Mouse (Mus musculus) hindbrain, postnatal 0 days (tissue): ENCODE measurements around the gene Hist1h2bh. TPM values are rescaled to one million over a fixed set of nuclear protein-coding genes. Genes with fewer than 3 reads are reported as not detected.
"Not testable (repeated sequence)": the region's sequence is repeated elsewhere in the genome, so short reads cannot be mapped to it uniquely, and the experiment has no call there.

Source experiments
- ATAC-seq: fragments of 200-750 bp; cut with Nextera tagmentation; 2 replicates; pipeline ENCODE4 v1.8.0; 2017; ENCODE audit warnings: mild to moderate bottlenecking, moderate TSS enrichment, moderate library complexity
- DNase-seq: peaks from one replicate; pipeline ENCODE4 v3.0.0-alpha.2; 2015; ENCODE audit warnings: low spot score
- H3K27ac ChIP-seq: fragments of 300-500 bp; sonication (generic); 2 replicates; pipeline ENCODE4 v1.5.1; 2014; ENCODE audit warnings: mild to moderate bottlenecking
- H3K27me3 ChIP-seq: fragments of 300-500 bp; sonication (generic); 2 replicates; pipeline ENCODE4 v1.6.1; 2014; ENCODE audit warnings: low read length, mixed read lengths; ENCODE audit not compliant: insufficient read depth
- H3K36me3 ChIP-seq: fragments of 300-500 bp; sonication (generic); 2 replicates; pipeline ENCODE4 v1.6.1; 2014; ENCODE audit warnings: low read length, mixed read lengths; ENCODE audit not compliant: insufficient read depth
- H3K4me1 ChIP-seq: fragments of 300-500 bp; sonication (generic); 2 replicates; pipeline ENCODE4 v1.6.1; 2014; ENCODE audit warnings: antibody characterized with exemption, low read length, mixed read lengths; ENCODE audit not compliant: insufficient read depth
- H3K4me2 ChIP-seq: fragments of 300-500 bp; sonication (generic); 2 replicates; pipeline ENCODE4 v1.6.1; 2014; ENCODE audit warnings: low read depth, mild to moderate bottlenecking, low read length, moderate library complexity, mixed read lengths
- H3K4me3 ChIP-seq: fragments of 300-500 bp; sonication (generic); 2 replicates; pipeline ENCODE4 v1.5.1; 2014; ENCODE audit warnings: low read length
- H3K9ac ChIP-seq: fragments of 300-500 bp; sonication (generic); replicated peaks from 2 replicates; pipeline ENCODE4 v1.6.1; 2014; ENCODE audit warnings: mild to moderate bottlenecking, low read length, moderate library complexity, mixed read lengths
- H3K9me3 ChIP-seq: fragments of 300-500 bp; sonication (generic); 2 replicates; pipeline ENCODE4 v1.6.1; 2016; ENCODE audit warnings: low read length, mixed read lengths
- CTCF ChIP-seq: IDR thresholded peaks from 2 replicates; pipeline ENCODE4 v1.5.1; 2016; ENCODE audit warnings: antibody characterized with exemption, control low read depth, low read depth
- WGBS: fragments of 180-500 bp; shearing (Covaris S2); extraction: QIAGEN DNeasy Blood & Tissue Kit; methylation state at CpG from one replicate; pipeline ENCODE4 v1.1.7; 2014; 5-methylcytosine and 5-hydroxymethylcytosine counted together
- polyA plus RNA-seq: library from polyadenylated mRNA; unstranded; fragments of >200 nt; fragmentation: Nextera tagmentation; extraction: Ambion mirVana; gene quantifications from 2 replicates; pipeline ENCODE4 v1.2.1, GENCODE M21; 2015
- total RNA-seq: library from RNA; depleted of rRNA; stranded (reverse); fragments of >200 nt; gene quantifications from 2 replicates; pipeline ENCODE4 v1.2.3, GENCODE M21; 2014

The Hist1h2bh gene
- total and polyA plus RNA-seq, 2 experiments from 2014 or later, result 0.13 to 65.9 TPM

- ATAC-seq, H3K4me2 ChIP-seq: not testable (repeated sequence)
- 10% methylated on average over 2 of the region's 2 CpGs for WGBS
These were observed 17.5 kb upstream of the Hist1h2bh start for GRCm38 (mm10) chr13:23560699-23561098.

DNA sequence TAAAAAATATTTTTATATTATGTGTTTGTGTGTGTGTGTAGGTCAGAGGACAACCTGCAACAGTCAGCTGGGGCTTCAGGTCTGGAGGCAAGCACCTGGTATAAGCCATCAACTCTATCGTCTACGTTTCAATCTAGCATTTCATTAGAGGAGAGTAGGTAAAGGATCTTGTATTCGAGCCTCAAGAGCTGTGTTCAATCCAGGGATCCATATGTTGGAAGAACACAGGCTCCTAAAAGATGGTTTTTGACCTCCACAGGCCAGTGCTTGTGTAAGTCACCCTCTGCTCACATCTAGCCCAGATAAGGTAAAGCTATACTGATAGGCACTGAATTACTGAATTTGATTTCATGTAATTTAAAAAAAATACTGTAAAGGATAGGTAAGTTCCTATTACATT is 13.7 kb upstream of the Hist1h2bh start:
- H3K4me2 ChIP-seq, result peak overlapping the region; percentile 81
- no peak overlapping the region for H3K9ac ChIP-seq
- no peak for DNase-seq
- H3K27me3 ChIP-seq, result no peaks in the 10 kb centered on the region
- ATAC-seq, result no peak
- no peak overlapping the region for H3K27ac ChIP-seq
- no peaks in the 10 kb centered on the region for H3K9me3 ChIP-seq
- no peak for TF ChIP-seq CTCF
- H3K4me1 ChIP-seq, result peaks cover 7% of the 10 kb centered on the region
- WGBS, result 72% methylated on average over 3 of the region's 3 CpGs
- H3K4me3 ChIP-seq, result no peak overlapping the region
- no peaks in the 10 kb centered on the region for H3K36me3 ChIP-seq

More at GRCm38 (mm10) chr13:23560699-23561098, 17.5 kb upstream of the Hist1h2bh start:
- H3K4me3 ChIP-seq, H3K27me3 ChIP-seq, DNase-seq, H3K9me3 ChIP-seq, H3K9ac ChIP-seq, H3K4me1 ChIP-seq, H3K36me3 ChIP-seq, H3K27ac ChIP-seq: not testable (repeated sequence)

GRCm38 (mm10) chr13:23555839-23556416 is 12.7 kb upstream of the Hist1h2bh start:
- Histone ChIP-seq H3K9me3 (no peaks in the 10 kb centered on the region), H3K36me3 (no peaks in the 10 kb centered on the region), H3K27me3 (no peaks in the 10 kb centered on the region), H3K4me1 (peaks cover 7% of the 10 kb centered on the region), H3K27ac (peak overlapping the region; percentile 76), H3K9ac (peak overlapping the region; percentile 35), H3K4me2 (peak overlapping the region; percentile 81), H3K4me3 (peak overlapping the region; percentile 47)
- peak; percentile 94 for DNase-seq
- under 1% methylated on average over 18 of the region's 18 CpGs for WGBS
- ATAC-seq, result peak; percentile 77
- no peak for TF ChIP-seq CTCF

GRCm38 (mm10) chr13:23554925-23555838 is 12.0 kb upstream of the Hist1h2bh start:
- peak; percentile 83 for DNase-seq
- no peaks in the 10 kb centered on the region for H3K9me3 ChIP-seq
- H3K4me1 ChIP-seq, result peaks cover 7% of the 10 kb centered on the region
- peak; percentile 82 for ATAC-seq
- peak overlapping the region; percentile 81 for H3K4me2 ChIP-seq
- peak overlapping the region; percentile 47 for H3K4me3 ChIP-seq
- peak overlapping the region; percentile 76 for H3K27ac ChIP-seq
- TF ChIP-seq CTCF, result no peak
- H3K9ac ChIP-seq, result peak overlapping the region; percentile 35
- no peaks in the 10 kb centered on the region for H3K27me3 ChIP-seq
- H3K36me3 ChIP-seq, result no peaks in the 10 kb centered on the region
- 0% methylated on average over 54 of the region's 54 CpGs for WGBS

- no peak for DNase-seq
- Histone ChIP-seq H3K27me3 (no peaks in the 10 kb centered on the region), H3K36me3 (no peaks in the 10 kb centered on the region), H3K9me3 (no peaks in the 10 kb centered on the region), H3K27ac (peak overlapping the region; percentile 76), H3K4me2 (peak overlapping the region; percentile 81), H3K4me1 (peaks cover 7% of the 10 kb centered on the region), H3K9ac (peak overlapping the region; percentile 35), H3K4me3 (peak overlapping the region; percentile 47)
- no peak for TF ChIP-seq CTCF
- WGBS, result 19% methylated on average over 9 of the region's 9 CpGs
- no peak for ATAC-seq
These were observed 11.2 kb upstream of the Hist1h2bh start for GRCm38 (mm10) chr13:23554393-23554792.

DNA sequence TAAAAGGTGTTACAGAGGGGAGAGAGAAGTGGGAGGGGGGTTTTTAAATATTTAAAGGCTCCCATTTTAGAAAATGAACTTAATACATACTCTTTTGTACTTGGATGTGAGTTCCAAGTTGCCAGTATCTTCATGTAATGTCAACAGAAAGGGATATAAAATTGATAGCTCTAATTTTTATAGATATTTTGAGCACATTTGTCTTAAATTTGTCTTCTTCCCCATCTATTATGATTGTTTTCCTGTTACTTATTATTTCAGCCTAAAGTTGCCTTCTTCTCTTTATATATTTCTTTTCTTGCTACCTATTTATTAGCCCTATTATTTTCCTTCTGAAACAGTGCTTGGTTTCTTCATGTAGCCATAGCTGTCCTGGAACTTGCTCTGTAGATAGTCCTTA is 9.8 kb upstream of the Hist1h2bh start, which contains the start of gene Hist1h1d:
Hist1h1d (plus strand) TSS at position 301 of the 400 bp plus-strand sequence.
- no peaks in the 10 kb centered on the region for H3K9me3 ChIP-seq
- H3K9ac ChIP-seq, result no peak within 1 kb of the TSS
- H3K36me3 ChIP-seq, result no peaks in the 10 kb centered on the region
- peak within 1 kb of the TSS; percentile 76; the same call in 1 of the 2 replicates for H3K27ac ChIP-seq
- TF ChIP-seq CTCF, result no peak
- H3K4me1 ChIP-seq, result peaks cover 7% of the 10 kb centered on the region
- H3K4me3 ChIP-seq, result no peak within 1 kb of the TSS
- DNase-seq, result no peak
- no peak within 1 kb of the TSS for H3K4me2 ChIP-seq
- H3K27me3 ChIP-seq, result no peaks in the 10 kb centered on the region
- no peak for ATAC-seq
